Mouse (Mus musculus) spleen, adult 2 months (tissue): ENCODE results near the gene Smarcc2. TPM values are rescaled to one million over a fixed set of nuclear protein-coding genes. Genes with fewer than 3 reads are reported as not detected.

Source experiments
- DNase-seq, 2 experiments: peaks; one replicate each; pipeline versions ENCODE4 v3.0.0 to v3.0.0-alpha.2; 2012 to 2021; ENCODE audit warnings: low spot score in 2 of 2, low read depth in 1 of 2
- H3K27ac ChIP-seq: fragments of 200-500 bp; 2 replicates; pipeline ENCODE4 v1.5.1; 2012; ENCODE audit warnings: low read length, inconsistent platforms; ENCODE audit not compliant: insufficient read depth
- H3K27me3 ChIP-seq: fragments of 200-500 bp; 2 replicates; pipeline ENCODE4 v1.6.1; 2012; ENCODE audit warnings: mild to moderate bottlenecking, moderate library complexity, low read length, inconsistent platforms; ENCODE audit not compliant: control insufficient read depth, insufficient read depth
- H3K36me3 ChIP-seq: fragments of 200-500 bp; 2 replicates; pipeline ENCODE4 v1.6.1; 2012; ENCODE audit warnings: mild to moderate bottlenecking, low read length, inconsistent platforms; ENCODE audit not compliant: control insufficient read depth, insufficient read depth
- H3K4me1 ChIP-seq: fragments of 200-500 bp; 2 replicates; pipeline ENCODE4 v1.6.1; 2011; ENCODE audit warnings: inconsistent platforms; ENCODE audit not compliant: control insufficient read depth, insufficient read depth, insufficient read length
- H3K4me3 ChIP-seq: fragments of 200-500 bp; 2 replicates; pipeline ENCODE4 v1.5.1; 2011; ENCODE audit warnings: mild to moderate bottlenecking, inconsistent platforms; ENCODE audit not compliant: insufficient read depth, insufficient read length; ENCODE audit errors: extremely low read depth
- CTCF ChIP-seq: fragments of 200-500 bp; IDR thresholded peaks from 2 replicates; pipeline ENCODE4 v1.5.1; 2011; ENCODE audit warnings: mild to moderate bottlenecking, inconsistent platforms; ENCODE audit not compliant: insufficient read depth, insufficient read length, insufficient replicate concordance; ENCODE audit errors: extremely low read depth
- POLR2A ChIP-seq: fragments of 200-500 bp; IDR thresholded peaks from 2 replicates; pipeline ENCODE4 v1.6.1; 2011; ENCODE audit warnings: low read depth, low read length, inconsistent platforms
- WGBS: fragments of 180-500 bp; shearing (Covaris S2); methylation state at CpG from one replicate; pipeline ENCODE4 v1.1.7; 2018; 5-methylcytosine and 5-hydroxymethylcytosine counted together
- polyA plus RNA-seq: library from polyadenylated mRNA; depleted of rRNA; stranded (reverse); fragments of >200 nt; gene quantifications from 2 replicates; pipeline ENCODE4 v1.2.3, GENCODE M21; 2012

Smarcc2 gene
- polyA plus RNA-seq, 1 experiment, result 67.8 TPM

- Histone ChIP-seq H3K36me3 (peaks cover 14% of the 10 kb centered on the region), H3K4me1 (peaks cover 27% of the 10 kb centered on the region), H3K27ac (no peak overlapping the region), H3K27me3 (no peaks in the 10 kb centered on the region), H3K4me3 (no peak overlapping the region)
- 94% methylated on average over 10 of the region's 10 CpGs for WGBS
- DNase-seq, result no peak
- no peak for TF ChIP-seq POLR2A
- TF ChIP-seq CTCF, result no peak
Observed at GRCm38 (mm10) chr10:128441324-128442119, 17.5 kb upstream of the Smarcc2 start.

DNA sequence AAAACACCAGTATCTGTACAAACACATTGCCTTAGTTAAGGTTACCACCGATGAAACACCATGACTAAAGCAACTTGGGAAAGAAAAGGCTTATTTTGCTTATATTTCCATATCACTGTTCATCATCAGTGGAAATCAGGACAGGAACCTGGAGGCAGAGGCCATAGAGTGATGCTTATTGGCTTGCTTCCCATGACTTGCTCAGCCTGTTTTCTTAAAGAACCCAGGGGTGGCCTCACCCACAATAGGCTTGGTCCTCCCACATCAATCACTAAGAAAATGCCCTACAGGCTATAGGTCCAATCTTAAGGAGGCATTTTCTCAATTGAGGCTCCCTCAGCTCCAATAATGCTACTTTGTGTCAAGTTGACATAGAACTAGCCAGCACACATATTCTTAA is 16.3 kb upstream of the Smarcc2 start:
- Histone ChIP-seq H3K4me3 (no peak overlapping the region), H3K4me1 (peaks cover 19% of the 10 kb centered on the region), H3K27ac (no peak overlapping the region), H3K36me3 (peaks cover 7% of the 10 kb centered on the region), H3K27me3 (no peaks in the 10 kb centered on the region)
- no peak for DNase-seq
- 92% methylated on average over 1 of the region's 1 CpGs for WGBS
- TF ChIP-seq CTCF, result no peak
- no peak for TF ChIP-seq POLR2A

DNA sequence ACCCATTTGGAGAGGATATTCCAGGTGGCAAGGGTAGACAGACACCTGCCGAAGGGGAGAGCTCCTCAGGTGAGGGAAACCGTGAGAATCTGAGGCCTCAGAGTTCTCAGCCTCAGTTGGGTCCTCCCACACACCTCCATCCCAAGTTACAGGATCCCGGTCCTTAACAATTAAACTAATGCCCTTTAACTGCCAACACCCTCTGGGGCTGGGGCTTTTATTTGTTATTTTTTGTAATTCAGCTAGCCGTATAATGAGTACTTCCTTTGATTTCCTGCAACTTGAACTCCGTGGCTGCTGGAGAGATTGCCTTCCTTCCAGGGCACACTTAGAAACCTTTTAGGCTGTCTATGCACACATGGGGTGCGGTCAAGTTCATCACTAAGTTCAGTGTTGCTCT is 14.7 kb upstream of the Smarcc2 start:
- Histone ChIP-seq H3K36me3 (no peaks in the 10 kb centered on the region), H3K4me1 (peaks cover 9% of the 10 kb centered on the region; the same call in 1 of the 2 replicates), H3K27ac (no peak overlapping the region), H3K4me3 (no peak overlapping the region), H3K27me3 (no peaks in the 10 kb centered on the region)
- no peak for DNase-seq
- TF ChIP-seq POLR2A (no peak), CTCF (no peak)
- WGBS, result 67% methylated on average over 6 of the region's 6 CpGs

DNA sequence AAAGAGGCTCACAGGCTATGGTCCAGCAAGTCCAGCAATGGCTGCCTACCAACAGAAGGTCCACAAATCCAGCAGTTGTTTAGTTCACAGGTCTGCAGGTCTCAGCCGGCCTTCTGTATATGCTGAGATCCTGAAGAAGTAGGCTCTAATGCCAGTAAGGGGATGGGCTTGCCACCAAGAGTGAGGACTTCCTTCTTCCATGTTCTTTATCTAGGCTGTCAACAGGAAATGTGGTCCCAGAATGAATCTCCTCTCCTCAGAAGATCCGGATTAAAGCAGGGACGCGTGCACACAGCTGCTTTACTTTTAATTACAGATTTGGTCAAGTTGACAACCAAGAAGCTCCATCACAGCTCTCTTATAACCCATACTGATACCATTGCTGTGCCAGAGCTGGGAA is 13.6 kb upstream of the Smarcc2 start:
- Histone ChIP-seq H3K27ac (no peak overlapping the region), H3K4me3 (no peak overlapping the region), H3K27me3 (no peaks in the 10 kb centered on the region), H3K36me3 (no peaks in the 10 kb centered on the region), H3K4me1 (peaks cover 3% of the 10 kb centered on the region; the same call in 1 of the 2 replicates)
- 55% methylated on average over 4 of the region's 4 CpGs for WGBS
- TF ChIP-seq POLR2A (no peak), CTCF (no peak)
- DNase-seq, result no peak

GRCm38 (mm10) chr10:128451014-128451413 is 8.0 kb upstream of the Smarcc2 start:
- Histone ChIP-seq H3K27ac (no peak overlapping the region), H3K27me3 (no peaks in the 10 kb centered on the region), H3K36me3 (no peaks in the 10 kb centered on the region), H3K4me1 (peaks cover 3% of the 10 kb centered on the region; the same call in 1 of the 2 replicates), H3K4me3 (no peak overlapping the region)
- WGBS, result 84% methylated on average over 6 of the region's 6 CpGs
- DNase-seq, result no peak
- no peak for TF ChIP-seq CTCF
- TF ChIP-seq POLR2A, result no peak

GRCm38 (mm10) chr10:128454471-128454870 is 4.6 kb upstream of the Smarcc2 start:
- 89% methylated on average over 3 of the region's 3 CpGs for WGBS
- Histone ChIP-seq H3K4me1 (no peaks in the 10 kb centered on the region), H3K27me3 (no peaks in the 10 kb centered on the region), H3K27ac (no peak overlapping the region), H3K36me3 (no peaks in the 10 kb centered on the region), H3K4me3 (no peak overlapping the region)
- TF ChIP-seq CTCF (no peak), POLR2A (no peak)
- DNase-seq, result no peak

- H3K4me3 ChIP-seq, result no peak overlapping the region
- WGBS, result 6% methylated on average over 6 of the region's 6 CpGs
- no peak overlapping the region for H3K27ac ChIP-seq
- H3K27me3 ChIP-seq, result no peaks in the 10 kb centered on the region
- DNase-seq, result peak in 1 of 2 experiments; percentile 61
- no peaks in the 10 kb centered on the region for H3K36me3 ChIP-seq
- peaks cover 3% of the 10 kb centered on the region; the same call in 1 of the 2 replicates for H3K4me1 ChIP-seq
- TF ChIP-seq POLR2A (no peak), CTCF (peak; percentile 49; the same call in 1 of the 2 replicates)
Observed at GRCm38 (mm10) chr10:128455280-128455679, 3.8 kb upstream of the Smarcc2 start.
